Mouse (Mus musculus) CH12.LX (cell line): ENCODE measurements around the gene Gm5737.

Experiments used
- CHD1 ChIP-seq: IDR thresholded peaks from 2 replicates; pipeline ENCODE4 v1.6.1; 2012; ENCODE audit warnings: low read depth, low read length, improper control_type of control experiment, inconsistent platforms
- GABPA ChIP-seq: IDR thresholded peaks from 2 replicates; pipeline ENCODE4 v1.6.1; 2012; ENCODE audit warnings: low read depth, low read length, improper control_type of control experiment, inconsistent platforms; ENCODE audit not compliant: insufficient replicate concordance
- MAZ ChIP-seq: IDR thresholded peaks from 2 replicates; pipeline ENCODE4 v1.6.1; 2012; ENCODE audit warnings: low read depth, mild to moderate bottlenecking, inconsistent platforms, low read length, improper control_type of control experiment, moderate library complexity
- MEF2A ChIP-seq: IDR thresholded peaks from 2 replicates; pipeline ENCODE4 v1.6.1; 2014; ENCODE audit warnings: low read depth, mild to moderate bottlenecking, inconsistent platforms, low read length, improper control_type of control experiment, borderline replicate concordance
- MYC ChIP-seq: IDR thresholded peaks from 2 replicates; pipeline ENCODE4 v1.6.1; 2011; ENCODE audit warnings: low read depth, mild to moderate bottlenecking, improper control_type of control experiment, low read length
- USF1 ChIP-seq: IDR thresholded peaks from 2 replicates; pipeline ENCODE4 v1.6.1; 2014; ENCODE audit warnings: low read depth, mild to moderate bottlenecking, inconsistent platforms, low read length, improper control_type of control experiment
- ZC3H11A ChIP-seq: IDR thresholded peaks from 2 replicates; pipeline ENCODE4 v1.6.1; 2012; ENCODE audit warnings: low read depth, mild to moderate bottlenecking, inconsistent platforms, low read length, improper control_type of control experiment
- ZNF384 ChIP-seq: IDR thresholded peaks from 2 replicates; pipeline ENCODE4 v1.6.1; 2012; ENCODE audit warnings: low read depth, low read length, improper control_type of control experiment, inconsistent platforms

DNA sequence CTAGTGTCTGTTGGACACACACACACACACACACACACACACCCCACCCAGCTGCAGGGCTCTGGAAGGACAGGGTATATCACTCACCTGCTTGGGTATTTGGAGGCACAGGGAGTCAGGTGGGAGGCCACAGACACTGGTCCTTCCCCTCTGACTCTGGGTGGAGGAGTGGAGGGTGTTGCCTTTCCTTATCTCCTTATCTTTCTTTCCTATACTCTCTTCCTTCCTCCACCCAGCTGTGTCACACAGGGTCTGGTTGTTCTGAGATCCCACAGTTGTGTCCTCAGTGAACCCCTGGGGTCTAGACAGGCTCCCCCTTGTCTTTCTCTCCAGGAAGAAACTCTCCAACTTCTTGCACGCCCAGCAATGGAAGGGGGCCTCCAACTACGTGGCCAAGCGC lies 67.8 kb downstream of the Gm5737 start:
- TF ChIP-seq USF1 (no peak), ZC3H11A (no peak), ZNF384 (no peak), MYC (no peak), MEF2A (no peak), CHD1 (no peak), MAZ (no peak), GABPA (no peak)
